Mouse (Mus musculus) C2C12 (cell line): ENCODE results near the gene Fth1.

Experiments
- CEBPB ChIP-seq: IDR thresholded peaks from one replicate; pipeline ENCODE4 v1.6.1; 2011; ENCODE audit warnings: low read depth, mild to moderate bottlenecking, control low read depth, moderate library complexity
- CTCF ChIP-seq: IDR thresholded peaks from one replicate; pipeline ENCODE4 v1.5.1; 2011; ENCODE audit not compliant: control insufficient read depth, insufficient read depth, insufficient read length
- FOSL1 ChIP-seq: IDR thresholded peaks from one replicate; pipeline ENCODE4 v1.8.0; 2011; ENCODE audit warnings: mild to moderate bottlenecking, low read length; ENCODE audit not compliant: poor library complexity, insufficient read depth, severe bottlenecking
- MAX ChIP-seq: IDR thresholded peaks from one replicate; pipeline ENCODE4 v1.6.1; 2011; ENCODE audit warnings: mild to moderate bottlenecking, control low read depth
- MYOD1 ChIP-seq: IDR thresholded peaks from one replicate; pipeline ENCODE4 v1.6.1; 2011; ENCODE audit warnings: low read depth; ENCODE audit not compliant: control insufficient read depth, insufficient read length
- MYOG ChIP-seq: IDR thresholded peaks from one replicate; pipeline ENCODE4 v1.6.1; 2011; ENCODE audit not compliant: control insufficient read depth, insufficient read length; ENCODE audit errors: extremely low read depth
- USF1 ChIP-seq: IDR thresholded peaks from one replicate; pipeline ENCODE4 v1.6.1; 2011; ENCODE audit warnings: low read depth, mild to moderate bottlenecking, control low read depth, moderate library complexity

DNA sequence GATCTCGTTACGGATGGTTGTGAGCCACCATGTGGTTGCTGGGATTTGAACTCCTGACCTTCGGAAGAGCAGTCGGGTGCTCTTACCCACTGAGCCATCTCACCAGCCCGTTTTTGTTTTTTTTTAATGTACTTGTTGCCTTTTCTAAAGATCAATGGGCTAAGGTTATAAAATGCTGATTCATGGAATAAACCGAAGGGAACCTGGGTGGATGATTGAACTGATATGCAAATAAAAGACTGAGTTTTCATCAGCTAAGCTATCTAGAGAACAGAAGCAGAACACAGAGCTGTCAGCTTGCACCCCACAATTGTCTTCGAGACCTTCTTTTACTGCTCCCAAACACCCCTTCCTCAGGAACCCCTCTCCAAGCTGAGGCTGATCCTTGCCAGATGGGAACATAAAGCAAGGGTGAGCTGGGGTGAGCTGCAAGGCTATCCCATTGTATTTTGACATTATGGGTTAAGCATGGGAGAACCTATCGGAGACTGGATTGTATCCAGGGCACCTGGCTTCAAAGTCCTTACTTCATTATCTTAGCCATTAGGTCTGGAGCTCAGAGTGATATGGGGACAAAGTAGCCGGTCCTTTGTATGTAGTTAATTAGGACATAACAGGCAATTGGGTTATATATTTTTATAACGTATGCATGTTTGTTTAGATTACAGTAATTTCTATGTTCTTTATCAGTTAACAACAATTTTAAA is 12.2 kb upstream of the Fth1 start:
- TF ChIP-seq CTCF: no peak
- TF ChIP-seq USF1: no peak
- TF ChIP-seq CEBPB: no peak
- no peak for TF ChIP-seq MYOD1
- no peak for TF ChIP-seq MAX
- TF ChIP-seq MYOG: no peak
- no peak for TF ChIP-seq FOSL1
